Mouse (Mus musculus) erythroblast, embryonic 14.5 days (primary cell): Measurements from ENCODE around the gene Cgnl1.

ENCODE experiments used
- GATA1 ChIP-seq: IDR thresholded peaks from 2 replicates; pipeline ENCODE4 v1.6.1; 2012; ENCODE audit warnings: low read length, inconsistent platforms, mixed read lengths
- TAL1 ChIP-seq: IDR thresholded peaks from 3 replicates; pipeline ENCODE4 v1.6.1; 2012; ENCODE audit warnings: low read length, inconsistent platforms, mixed read lengths

DNA sequence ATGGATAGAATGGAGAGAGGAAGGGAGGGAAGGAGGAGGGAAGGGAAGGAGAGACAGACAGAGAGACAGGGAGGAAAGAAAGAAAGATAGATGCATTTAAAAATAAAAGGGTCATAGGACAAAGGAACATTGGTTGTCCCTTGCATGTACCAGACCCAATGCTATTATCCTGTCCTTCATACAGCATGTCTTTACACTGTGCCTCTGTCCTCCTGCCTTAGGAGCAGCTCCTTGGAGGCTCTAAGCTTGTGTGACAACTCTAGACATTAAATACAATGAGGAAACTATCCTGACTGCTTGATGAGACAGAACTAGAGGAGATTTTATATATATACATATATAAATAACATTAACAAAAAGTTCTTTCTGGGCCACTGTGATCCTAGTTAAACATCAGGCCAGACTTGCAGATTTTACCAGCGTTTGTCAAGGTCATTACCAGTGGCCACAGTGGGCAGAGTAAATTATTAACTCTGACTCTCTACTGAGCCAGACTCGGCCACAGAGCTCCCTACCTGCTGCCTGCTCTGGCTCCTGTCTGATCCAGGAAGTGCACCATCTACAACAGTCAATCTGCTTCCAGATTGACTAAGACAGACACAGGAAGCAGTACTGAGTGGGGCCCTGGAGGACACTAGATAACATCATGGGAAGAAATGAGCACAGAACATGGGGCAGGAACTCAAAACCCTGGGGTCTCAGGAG, 81.9 kb downstream of the Cgnl1 start:
- TF ChIP-seq GATA1 (no peak), TAL1 (no peak)
